Mouse (Mus musculus): ENCODE measurements at regions not wholly inside any gene's neighbourhood (a gene's known extent, or its start where the extent isn't known, plus 50 kb on each side); places are given as distances from the start of the nearest gene placed in this dataset.

DNA sequence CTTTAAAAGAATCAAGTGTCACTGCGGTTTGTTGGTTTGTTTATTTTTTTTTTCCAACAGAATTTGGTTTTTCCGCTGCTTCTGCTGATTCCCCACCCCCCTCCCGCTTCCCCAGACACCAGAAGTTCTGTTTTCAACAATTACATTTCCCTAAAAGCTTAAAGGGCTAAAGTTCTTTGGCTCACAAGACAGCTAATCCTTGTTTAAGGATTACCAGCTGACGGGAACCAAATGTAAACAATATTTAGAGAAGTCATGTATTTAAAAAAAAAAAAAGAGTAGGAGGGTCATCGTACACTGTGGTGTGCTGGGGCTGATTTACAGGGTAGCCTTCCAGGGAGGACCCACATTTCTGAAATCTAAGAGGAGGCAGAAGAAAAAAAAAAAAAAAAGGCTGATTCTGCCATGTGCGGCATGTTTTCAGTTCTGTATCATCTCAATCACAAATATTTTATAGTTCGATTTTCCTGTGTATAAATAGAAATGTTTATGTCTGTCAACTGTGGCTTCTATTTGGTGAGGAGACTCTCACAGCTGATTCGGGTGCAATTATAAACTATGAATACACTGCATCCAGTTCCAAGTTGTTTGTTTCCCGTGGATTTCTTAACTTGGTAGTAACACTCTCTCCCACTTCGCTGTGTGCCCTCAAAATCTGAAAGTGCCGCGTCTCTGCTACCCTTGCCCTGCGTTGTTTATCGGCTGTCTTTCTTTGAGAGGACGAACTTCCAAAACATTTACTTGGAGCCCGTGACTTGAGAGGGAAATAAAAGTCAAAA is 456.3 kb upstream of the Jarid2 start:
- no peak for TF ChIP-seq CTCF (conservative IDR thresholded peaks at IDR 0.05; ENCODE audit: low read length)
- TF ChIP-seq POU5F1 (IDR thresholded peaks at IDR 0.05; ENCODE audit: borderline replicate concordance, low read length), result no peak

Measured in E14TG2a.4 (cell line).